Mouse (Mus musculus) heart, adult 2 months (tissue): ENCODE results near the gene Mepe. TPM values are rescaled to one million over a fixed set of nuclear protein-coding genes. Genes with fewer than 3 reads are reported as not detected.

Source experiments
- DNase-seq, 2 experiments: peaks; one replicate each; pipeline ENCODE4 v3.0.0; 2021
- H3K27ac ChIP-seq: fragments of 200-600 bp; 2 replicates; pipeline ENCODE4 v1.8.1; 2022
- H3K27me3 ChIP-seq: fragments of 200-500 bp; 2 replicates; pipeline ENCODE4 v1.6.1; 2012; ENCODE audit warnings: mild to moderate bottlenecking, low read length, inconsistent platforms, mixed read lengths; ENCODE audit not compliant: control insufficient read depth, insufficient read depth
- H3K36me3 ChIP-seq: fragments of 200-500 bp; 2 replicates; pipeline ENCODE4 v1.6.1; 2012; ENCODE audit warnings: low read length, inconsistent platforms; ENCODE audit not compliant: control insufficient read depth, insufficient read depth
- H3K4me1 ChIP-seq: fragments of 200-500 bp; 2 replicates; pipeline ENCODE4 v1.6.1; 2011; ENCODE audit warnings: low read length; ENCODE audit not compliant: control insufficient read depth, insufficient read depth
- H3K4me3 ChIP-seq: fragments of 200-600 bp; 2 replicates; pipeline ENCODE4 v1.8.1; 2022
- H3K79me2 ChIP-seq: fragments of 200-500 bp; replicated peaks from 2 replicates; pipeline ENCODE4 v1.6.1; 2012; ENCODE audit warnings: mild to moderate bottlenecking, inconsistent platforms, low read length, moderate library complexity, mixed read lengths; ENCODE audit not compliant: control insufficient read depth, insufficient read depth
- H3K9ac ChIP-seq: fragments of 200-500 bp; 2 replicates; pipeline ENCODE4 v1.6.1; 2012; ENCODE audit warnings: low read depth, mild to moderate bottlenecking, control low read depth, inconsistent platforms, low read length, mixed read lengths
- CTCF ChIP-seq: fragments of 200-600 bp; IDR thresholded peaks from 2 replicates; pipeline ENCODE4 v1.8.1; 2022; ENCODE audit warnings: antibody characterized with exemption, mild to moderate bottlenecking, moderate library complexity
- EP300 ChIP-seq: fragments of 200-500 bp; IDR thresholded peaks from 2 replicates; pipeline ENCODE4 v1.6.1; 2011; ENCODE audit warnings: low read depth, low read length, control low read depth; ENCODE audit not compliant: insufficient read depth
- POLR2A ChIP-seq: fragments of 200-500 bp; IDR thresholded peaks from 2 replicates; pipeline ENCODE4 v1.6.1; 2011; ENCODE audit warnings: mild to moderate bottlenecking, low read depth, low read length, control low read depth; ENCODE audit not compliant: insufficient read depth
- WGBS: fragments of 180-500 bp; shearing (Covaris S2); methylation state at CpG from one replicate; pipeline ENCODE4 v1.1.7; 2018; 5-methylcytosine and 5-hydroxymethylcytosine counted together
- intact Hi-C: fragments of 180-260 bp; cut with DNase I; formaldehyde crosslinking; loops from one replicate; pipeline ENCODE4 v1.15.1; 2025
- long read RNA-seq: library from polyadenylated mRNA; stranded (forward); transcript quantifications from one replicate; pipeline ENCODE4 v2.0.0, GENCODE M21; 2021
- polyA plus RNA-seq: library from polyadenylated mRNA; depleted of rRNA; stranded (reverse); fragments of >200 nt; gene quantifications from 2 replicates; pipeline ENCODE4 v1.2.3, GENCODE M21; 2012; rRNA removed
- total RNA-seq, 2 experiments: library from RNA; stranded (reverse); gene quantifications; 2 replicates each; pipeline ENCODE4 v1.2.3; 2021

Mepe gene
- not detected for total RNA-seq
- polyA plus RNA-seq, result not detected in 2 replicates
- long read RNA-seq, result 0 reads

DNA sequence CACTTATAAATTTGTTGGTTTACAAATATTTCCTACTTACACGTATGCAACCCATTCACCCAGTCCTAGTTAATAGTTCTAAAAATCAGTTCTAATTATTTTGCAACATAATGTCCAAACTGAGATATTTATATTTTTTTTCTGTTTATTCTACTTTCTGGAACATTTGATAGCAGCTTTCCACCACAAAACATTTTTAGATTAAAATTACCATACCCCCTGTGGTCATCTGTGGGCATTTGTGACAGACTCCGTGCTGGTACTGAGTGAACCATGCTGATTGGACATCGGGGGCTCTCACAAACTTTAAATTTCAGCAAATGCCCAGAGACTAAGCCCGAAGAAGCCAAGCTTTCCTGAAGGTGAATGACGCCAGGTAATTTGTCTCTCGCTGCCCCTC lies at the start of gene Mepe:
Mepe (plus strand) TSS at position 301 of the 400 bp plus-strand sequence.
- TF ChIP-seq POLR2A (no peak), CTCF (no peak), EP300 (no peak)
- no peak within 1 kb of the TSS for H3K4me3 ChIP-seq
- intact Hi-C loops, result no loop called here
- H3K36me3 ChIP-seq, result no peaks in the 10 kb centered on the region
- H3K27ac ChIP-seq, result no peak within 1 kb of the TSS
- 87% methylated on average over 6 of the region's 6 CpGs for WGBS
- H3K79me2 ChIP-seq, result no peaks in the 10 kb centered on the region
- no peak for DNase-seq
- no peak within 1 kb of the TSS for H3K9ac ChIP-seq
- no peaks in the 10 kb centered on the region for H3K4me1 ChIP-seq
- H3K27me3 ChIP-seq, result no peaks in the 10 kb centered on the region

- WGBS, result 68% methylated on average over 6 of the region's 6 CpGs
- no peak overlapping the region for H3K27ac ChIP-seq
- TF ChIP-seq POLR2A (no peak), CTCF (no peak), EP300 (no peak)
- H3K4me1 ChIP-seq, result no peaks in the 10 kb centered on the region
- intact Hi-C loops, result no loop called here
- no peak overlapping the region for H3K4me3 ChIP-seq
- H3K79me2 ChIP-seq, result no peaks in the 10 kb centered on the region
- no peak for DNase-seq
- H3K9ac ChIP-seq, result no peak overlapping the region
- no peaks in the 10 kb centered on the region for H3K27me3 ChIP-seq
- H3K36me3 ChIP-seq, result no peaks in the 10 kb centered on the region
Measured at GRCm38 (mm10) chr5:104294201-104294600, 30.9 kb upstream of the Mepe start.

- Histone ChIP-seq H3K4me3 (no peak within 1 kb of the TSS), H3K4me1 (no peaks in the 10 kb centered on the region), H3K9ac (no peak within 1 kb of the TSS), H3K79me2 (no peaks in the 10 kb centered on the region), H3K36me3 (no peaks in the 10 kb centered on the region), H3K27ac (no peak within 1 kb of the TSS), H3K27me3 (no peaks in the 10 kb centered on the region)
- intact Hi-C loops, result no loop called here
- no peak for DNase-seq
- TF ChIP-seq CTCF (no peak), POLR2A (no peak), EP300 (no peak)
- 60% methylated on average over 6 of the region's 6 CpGs for WGBS
Measured at GRCm38 (mm10) chr5:104298994-104299393, 26.1 kb upstream of the Mepe start, which contains the start of gene Ibsp. TSS of gene Ibsp (plus strand) at chr5:104299171.

DNA sequence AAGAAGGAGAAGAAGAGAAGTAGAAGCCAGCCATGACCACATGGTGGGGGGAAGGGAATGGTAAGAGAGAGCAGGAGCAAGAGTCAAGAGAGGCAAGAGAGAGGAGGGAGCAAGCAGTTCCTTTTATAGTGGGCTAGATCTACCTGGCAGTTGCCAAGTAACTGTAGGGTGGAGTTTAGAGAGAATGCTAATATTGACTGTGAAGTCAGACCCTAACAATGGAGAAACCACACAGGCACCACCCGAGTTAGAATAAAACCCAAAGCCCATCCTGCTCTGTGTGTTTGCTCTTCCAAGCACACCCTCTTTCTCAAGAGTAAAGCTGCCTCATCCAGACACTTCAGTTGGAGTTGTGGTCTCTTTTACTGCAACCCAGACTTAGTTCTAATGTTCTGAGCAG lies 11.1 kb upstream of the Mepe start:
- H3K79me2 ChIP-seq, result no peaks in the 10 kb centered on the region
- no peak overlapping the region for H3K9ac ChIP-seq
- TF ChIP-seq POLR2A (no peak), EP300 (no peak), CTCF (no peak)
- no peak overlapping the region for H3K27ac ChIP-seq
- WGBS, result 76% methylated on average over 1 of the region's 1 CpGs
- no peaks in the 10 kb centered on the region for H3K36me3 ChIP-seq
- H3K4me1 ChIP-seq, result no peaks in the 10 kb centered on the region
- intact Hi-C loops, result no loop called here
- DNase-seq, result no peak
- H3K27me3 ChIP-seq, result no peaks in the 10 kb centered on the region
- no peak overlapping the region for H3K4me3 ChIP-seq

DNA sequence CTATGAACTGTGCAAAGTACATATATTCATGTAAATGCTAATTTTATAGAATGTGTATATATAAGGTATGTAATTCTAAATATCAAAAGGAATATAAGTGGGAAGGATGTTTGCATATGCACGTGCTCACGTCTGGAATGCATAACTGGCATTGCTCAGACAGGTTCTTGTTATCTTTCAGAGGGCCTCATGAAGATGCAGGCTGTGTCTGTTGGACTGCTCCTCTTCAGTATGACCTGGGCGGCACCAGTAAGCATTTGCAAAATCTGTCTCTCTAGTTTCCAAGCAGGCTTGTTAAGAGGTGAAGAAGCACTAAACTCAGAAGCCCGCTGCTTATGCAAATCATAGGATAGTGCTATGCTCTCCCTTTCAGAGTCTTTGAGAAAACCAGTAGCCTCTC lies 1.8 kb downstream of the Mepe start:
- TF ChIP-seq POLR2A (no peak), CTCF (no peak), EP300 (no peak)
- no peaks in the 10 kb centered on the region for H3K79me2 ChIP-seq
- no peak for DNase-seq
- WGBS, result 58% methylated on average over 4 of the region's 4 CpGs
- no peaks in the 10 kb centered on the region for H3K27me3 ChIP-seq
- intact Hi-C loops, result no loop called here
- no peak overlapping the region for H3K27ac ChIP-seq
- no peak overlapping the region for H3K4me3 ChIP-seq
- H3K4me1 ChIP-seq, result no peaks in the 10 kb centered on the region
- no peaks in the 10 kb centered on the region for H3K36me3 ChIP-seq
- no peak overlapping the region for H3K9ac ChIP-seq

DNA sequence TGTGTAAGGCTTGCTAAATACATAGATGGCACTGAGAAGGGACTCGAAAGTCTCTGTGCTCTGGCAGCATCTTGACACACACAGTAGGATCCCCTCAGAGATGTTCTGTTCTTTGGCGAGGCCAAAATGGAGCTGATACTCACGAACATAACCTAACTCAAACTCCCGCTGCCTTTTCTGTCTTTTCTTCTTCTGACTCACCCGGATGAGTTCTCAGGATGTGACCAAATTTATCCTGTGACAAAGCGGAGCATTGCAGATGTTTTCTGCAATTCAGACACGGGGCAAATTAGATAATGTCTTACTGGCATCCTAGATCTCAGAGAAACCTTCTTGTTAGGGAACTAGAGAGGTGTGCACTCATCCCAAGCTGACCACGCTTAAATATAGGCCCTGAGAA lies 2.3 kb downstream of the Mepe start:
- no peaks in the 10 kb centered on the region for H3K4me1 ChIP-seq
- 58% methylated on average over 8 of the region's 8 CpGs for whole genome bisulfite sequencing
- no peak for DNase-seq
- TF ChIP-seq POLR2A, result no peak
- TF ChIP-seq EP300, result no peak
- TF ChIP-seq CTCF, result no peak
- intact Hi-C loops, result no loop called here
- H3K27ac ChIP-seq, result no peak overlapping the region
- no peaks in the 10 kb centered on the region for H3K27me3 ChIP-seq
- no peaks in the 10 kb centered on the region for H3K79me2 ChIP-seq
- H3K4me3 ChIP-seq, result no peak overlapping the region
- no peaks in the 10 kb centered on the region for H3K36me3 ChIP-seq
- no peak overlapping the region for H3K9ac ChIP-seq
